Mouse (Mus musculus) midbrain, postnatal 0 days (tissue): ENCODE data around the gene Vps16. TPM values are rescaled to one million over a fixed set of nuclear protein-coding genes. Genes with fewer than 3 reads are reported as not detected.
A peak's percentile ranks its signal among the peaks of the same experiment; 100 is the strongest.

ENCODE experiments used
- ATAC-seq: fragments of 200-750 bp; cut with Nextera tagmentation; 2 replicates; pipeline ENCODE4 v1.8.0; 2017; ENCODE audit warnings: moderate number of reproducible peaks, mild to moderate bottlenecking, moderate TSS enrichment, moderate library complexity; ENCODE audit not compliant: low FRiP score
- DNase-seq: peaks from one replicate; pipeline ENCODE4 v3.0.0-alpha.2; 2015; ENCODE audit warnings: low spot score
- H3K27ac ChIP-seq: fragments of 300-500 bp; sonication (generic); 2 replicates; pipeline ENCODE4 v1.5.1; 2014; ENCODE audit warnings: low read depth, mild to moderate bottlenecking, low read length, mixed read lengths
- H3K27me3 ChIP-seq: fragments of 300-500 bp; sonication (generic); 2 replicates; pipeline ENCODE4 v1.6.1; 2014; ENCODE audit warnings: low read length, control low read depth, mixed read lengths; ENCODE audit not compliant: insufficient read depth
- H3K36me3 ChIP-seq: fragments of 300-500 bp; sonication (generic); 2 replicates; pipeline ENCODE4 v1.6.1; 2014; ENCODE audit warnings: low read length, control low read depth, mixed read lengths; ENCODE audit not compliant: insufficient read depth
- H3K4me1 ChIP-seq: fragments of 300-500 bp; sonication (generic); 2 replicates; pipeline ENCODE4 v1.6.1; 2014; ENCODE audit warnings: mild to moderate bottlenecking, control low read depth, antibody characterized with exemption, low read length, mixed read lengths; ENCODE audit not compliant: insufficient read depth
- H3K4me2 ChIP-seq: fragments of 300-500 bp; sonication (generic); 2 replicates; pipeline ENCODE4 v1.6.1; 2014; ENCODE audit warnings: low read depth, mild to moderate bottlenecking, low read length, mixed read lengths; ENCODE audit not compliant: poor library complexity, severe bottlenecking
- H3K4me3 ChIP-seq: fragments of 300-500 bp; sonication (generic); 2 replicates; pipeline ENCODE4 v1.5.1; 2014; ENCODE audit warnings: low read depth, mild to moderate bottlenecking, low read length, moderate library complexity
- H3K9ac ChIP-seq: fragments of 300-500 bp; sonication (generic); replicated peaks from 2 replicates; pipeline ENCODE4 v1.6.1; 2014; ENCODE audit warnings: mild to moderate bottlenecking, low read length, moderate library complexity, mixed read lengths; ENCODE audit not compliant: poor library complexity, severe bottlenecking
- H3K9me3 ChIP-seq: fragments of 300-500 bp; sonication (generic); 2 replicates; pipeline ENCODE4 v1.6.1; 2016; ENCODE audit warnings: low read length, control low read depth
- CTCF ChIP-seq: IDR thresholded peaks from 2 replicates; pipeline ENCODE4 v1.5.1; 2016; ENCODE audit warnings: antibody characterized with exemption, mild to moderate bottlenecking
- WGBS: fragments of 180-500 bp; shearing (Covaris S2); extraction: QIAGEN DNeasy Blood & Tissue Kit; methylation state at CpG from one replicate; pipeline ENCODE4 v1.1.7; 2014; 5-methylcytosine and 5-hydroxymethylcytosine counted together
- polyA plus RNA-seq: library from polyadenylated mRNA; unstranded; fragments of >200 nt; fragmentation: Nextera tagmentation; extraction: Ambion mirVana; gene quantifications from 2 replicates; pipeline ENCODE4 v1.2.1, GENCODE M21; 2015
- total RNA-seq: library from RNA; depleted of rRNA; stranded (reverse); fragments of >200 nt; gene quantifications from 2 replicates; pipeline ENCODE4 v1.2.3, GENCODE M21; 2014

Gene Vps16
- total and polyA plus RNA-seq, 2 experiments from 2014 or later = 81.2 to 89.9 TPM

- Histone ChIP-seq H3K27ac (no peak overlapping the region), H3K4me3 (no peak overlapping the region), H3K4me1 (peaks cover 6% of the 10 kb centered on the region; the same call in 1 of the 2 replicates), H3K27me3 (no peaks in the 10 kb centered on the region), H3K36me3 (peaks cover 4% of the 10 kb centered on the region; the same call in 1 of the 2 replicates), H3K9ac (no peak overlapping the region), H3K4me2 (no peak overlapping the region), H3K9me3 (no peaks in the 10 kb centered on the region)
- WGBS = 70% methylated on average over 2 of the region's 2 CpGs
- ATAC-seq (no peak), DNase-seq (no peak)
- no peak for TF ChIP-seq CTCF
These were observed 5.7 kb downstream of the Vps16 start for GRCm38 (mm10) chr2:130429851-130430250.

GRCm38 (mm10) chr2:130430484-130430883 is 6.3 kb downstream of the Vps16 start:
- TF ChIP-seq CTCF = no peak
- Histone ChIP-seq H3K4me3 (no peak overlapping the region), H3K4me2 (no peak overlapping the region), H3K9me3 (no peaks in the 10 kb centered on the region), H3K27ac (no peak overlapping the region), H3K27me3 (no peaks in the 10 kb centered on the region), H3K4me1 (no peaks in the 10 kb centered on the region), H3K36me3 (peaks cover 4% of the 10 kb centered on the region; the same call in 1 of the 2 replicates), H3K9ac (no peak overlapping the region)
- DNase-seq (no peak), ATAC-seq (no peak)
- WGBS = 82% methylated on average over 3 of the region's 3 CpGs

GRCm38 (mm10) chr2:130432157-130432556 is 8.0 kb downstream of the Vps16 start:
- Histone ChIP-seq H3K4me1 (no peaks in the 10 kb centered on the region), H3K27ac (no peak overlapping the region), H3K9ac (no peak overlapping the region), H3K36me3 (peaks cover 6% of the 10 kb centered on the region; the same call in 1 of the 2 replicates), H3K4me2 (no peak overlapping the region), H3K27me3 (no peaks in the 10 kb centered on the region), H3K9me3 (no peaks in the 10 kb centered on the region), H3K4me3 (no peak overlapping the region)
- DNase-seq (no peak), ATAC-seq (no peak)
- TF ChIP-seq CTCF = no peak
- WGBS = 86% methylated on average over 3 of the region's 3 CpGs

- 28% methylated on average over 4 of the region's 4 CpGs for WGBS
- ATAC-seq = no peak
- no peaks in the 10 kb centered on the region for H3K9me3 ChIP-seq
These were observed 9.0 kb downstream of the Vps16 start for GRCm38 (mm10) chr2:130433152-130433551.

GRCm38 (mm10) chr2:130436769-130437168 is 12.6 kb downstream of the Vps16 start:
- peaks cover 46% of the 10 kb centered on the region for H3K36me3 ChIP-seq
- no peaks in the 10 kb centered on the region for H3K9me3 ChIP-seq
- TF ChIP-seq CTCF = no peak
- H3K4me3 ChIP-seq = no peak overlapping the region
- H3K9ac ChIP-seq = no peak overlapping the region
- WGBS = 97% methylated on average over 1 of the region's 1 CpGs
- H3K4me1 ChIP-seq = no peaks in the 10 kb centered on the region
- H3K4me2 ChIP-seq = no peak overlapping the region
- H3K27ac ChIP-seq = no peak overlapping the region
- no peak for DNase-seq
- H3K27me3 ChIP-seq = no peaks in the 10 kb centered on the region
- no peak for ATAC-seq

More at GRCm38 (mm10) chr2:130433152-130433551, 9.0 kb downstream of the Vps16 start:
- peak; percentile 71 for DNase-seq
- H3K4me3 ChIP-seq = no peak overlapping the region
- H3K9ac ChIP-seq = no peak overlapping the region
- H3K27ac ChIP-seq = no peak overlapping the region
- H3K27me3 ChIP-seq = no peaks in the 10 kb centered on the region
- H3K4me2 ChIP-seq = no peak overlapping the region
- TF ChIP-seq CTCF = peak; percentile 77
- H3K36me3 ChIP-seq = peaks cover 14% of the 10 kb centered on the region
- no peaks in the 10 kb centered on the region for H3K4me1 ChIP-seq

GRCm38 (mm10) chr2:130438861-130439260 is 14.7 kb downstream of the Vps16 start:
- Histone ChIP-seq H3K4me3 (no peak overlapping the region), H3K27ac (no peak overlapping the region), H3K4me1 (no peaks in the 10 kb centered on the region), H3K27me3 (no peaks in the 10 kb centered on the region), H3K9ac (no peak overlapping the region), H3K4me2 (no peak overlapping the region), H3K9me3 (no peaks in the 10 kb centered on the region), H3K36me3 (peaks cover 64% of the 10 kb centered on the region)
- TF ChIP-seq CTCF = no peak
- ATAC-seq (no peak), DNase-seq (no peak)
- WGBS = 91% methylated on average over 3 of the region's 3 CpGs
